Mouse (Mus musculus) ES-Bruce4 (cell line): ENCODE measurements at regions not wholly inside any gene's neighbourhood (a gene's known extent, or its start where the extent isn't known, plus 50 kb on each side); places are given as distances from the start of the nearest gene placed in this dataset.

Source experiments
- CTCF ChIP-seq: IDR thresholded peaks from one replicate; pipeline ENCODE4 v1.8.1; 2011; ENCODE audit warnings: low read depth, low read length
- EP300 ChIP-seq: IDR thresholded peaks from 2 replicates; pipeline ENCODE4 v1.6.1; 2011; ENCODE audit warnings: low read depth, low read length; ENCODE audit not compliant: insufficient read depth

- no peak for TF ChIP-seq EP300
- no peak for TF ChIP-seq CTCF
These were observed 155.8 kb upstream of the Dynlrb2 start for GRCm38 (mm10) chr8:116348971-116349370.
